Mouse (Mus musculus) lung, adult 2 months (tissue): ENCODE data around the gene Defb15.

Experiments used
- CTCF ChIP-seq: fragments of 200-500 bp; IDR thresholded peaks from 2 replicates; pipeline ENCODE4 v1.5.1; 2011; ENCODE audit warnings: mild to moderate bottlenecking, low read length, control low read depth; ENCODE audit not compliant: insufficient read depth
- POLR2A ChIP-seq: fragments of 200-500 bp; IDR thresholded peaks from 2 replicates; pipeline ENCODE4 v1.6.1; 2011; ENCODE audit warnings: low read depth, mild to moderate bottlenecking, control low read depth, low read length, borderline replicate concordance; ENCODE audit errors: extremely low read depth

DNA sequence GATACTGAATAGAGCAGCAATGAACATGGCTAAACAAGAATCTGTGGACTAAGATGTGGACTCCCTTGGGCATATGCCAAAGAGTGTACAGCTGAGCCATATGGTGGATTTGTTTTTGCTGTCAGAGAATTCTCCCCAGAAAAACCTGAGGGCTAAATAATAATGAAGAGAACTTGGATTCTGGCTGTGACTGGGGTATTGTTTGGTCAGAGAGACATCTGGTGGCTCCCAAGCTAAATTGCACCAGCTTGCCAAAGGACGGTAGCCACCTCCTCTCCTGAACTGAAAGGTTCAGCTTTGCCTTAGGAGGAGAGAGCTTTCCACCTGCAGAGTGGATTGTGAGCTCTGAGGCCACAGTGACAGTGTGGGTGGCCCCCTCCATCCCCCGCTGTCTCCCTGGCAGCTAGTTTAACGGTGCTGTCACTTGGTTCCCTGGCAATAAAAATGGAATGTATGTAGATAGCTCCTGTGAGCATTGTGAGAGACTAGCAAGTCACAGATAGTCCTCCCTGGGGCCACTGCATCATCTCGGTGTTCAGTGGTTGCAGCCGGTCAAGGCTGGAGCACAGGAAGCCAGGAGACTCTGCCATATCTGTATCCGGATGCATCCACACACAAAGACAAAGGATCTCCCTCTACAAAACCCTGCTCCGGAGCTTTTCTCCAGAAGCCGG, 49.3 kb upstream of the Defb15 start:
- TF ChIP-seq CTCF (no peak), POLR2A (no peak)
